1 mouse cellular context compared by ENCODE assay signal in genomic region chr10:79614305-79614643, GRCm38 (mm10).
TF ChIP-seq lines count a peak whose summit lies in the region.

No protein-coding gene starts in this region.

TF ChIP-seq in CH12.LX, 34 proteins besides CTCF, POLR2A, EP300 and RAD21 (continued from another document):
- TF ChIP-seq TCF12 (IDR thresholded peaks at IDR 0.05; ENCODE audit: low read depth, low read length) = no peak
- no peak for TF ChIP-seq TBP (conservative IDR thresholded peaks at IDR 0.05; ENCODE audit: low read depth, low read length)
- TF ChIP-seq RCOR1 (conservative IDR thresholded peaks at IDR 0.05; ENCODE audit: low read depth, low read length) = no peak
- TF ChIP-seq ZKSCAN1 (IDR thresholded peaks at IDR 0.05; ENCODE audit: borderline replicate concordance, low read depth, low read length) = no peak
- TF ChIP-seq MEF2A (IDR thresholded peaks at IDR 0.05; ENCODE audit: borderline replicate concordance, low read depth, low read length) = no peak
- TF ChIP-seq HCFC1 (IDR thresholded peaks at IDR 0.05; ENCODE audit: low read depth, low read length) = no peak
